Comparison of ENCODE assay signal across 8 mouse cellular contexts in genomic region chr7:105527306-105527937, GRCm38 (mm10). TPM values are rescaled to one million over a fixed set of nuclear protein-coding genes. Genes with fewer than 3 reads are reported as not detected.
A peak's percentile ranks its signal among the peaks of the same experiment; 100 is the strongest.
DNase-seq lines count a peak whose midpoint lies in the region; ATAC-seq lines count a peak whose summit lies in the region.

No protein-coding gene starts in this region.

- no peaks in the 10 kb centered on the region for H3K27me3 ChIP-seq in liver, embryonic 11.5 days (replicated peaks; ENCODE audit: control insufficient read depth, insufficient read depth, low read length)
- no peaks in the 10 kb centered on the region for H3K27me3 ChIP-seq in liver, embryonic 12.5 days (replicated peaks)
- H3K27me3 ChIP-seq in forebrain, embryonic 16.5 days (replicated peaks; ENCODE audit: control insufficient read depth, insufficient read depth, low read length): no peaks in the 10 kb centered on the region
- no peaks in the 10 kb centered on the region for H3K27me3 ChIP-seq in kidney, embryonic 14.5 days (ENCODE audit: control insufficient read depth, insufficient read depth, low read length)

- H3K9me3 ChIP-seq in liver, embryonic 11.5 days (ENCODE audit: control insufficient read depth, low read length): no peaks in the 10 kb centered on the region
- no peaks in the 10 kb centered on the region for H3K9me3 ChIP-seq in liver, embryonic 12.5 days (replicated peaks)
- H3K9me3 ChIP-seq in forebrain, embryonic 16.5 days (ENCODE audit: control insufficient read depth, low read length): no peaks in the 10 kb centered on the region
- no peaks in the 10 kb centered on the region for H3K9me3 ChIP-seq in kidney, embryonic 14.5 days (ENCODE audit: control insufficient read depth, low read length)

- no peak overlapping the region for H3K27ac ChIP-seq in liver, embryonic 11.5 days (ENCODE audit: low read depth, low read length)
- H3K27ac ChIP-seq in liver, embryonic 12.5 days: no peak overlapping the region
- H3K27ac ChIP-seq in forebrain, embryonic 16.5 days (ENCODE audit: low read length): no peak overlapping the region
- H3K27ac ChIP-seq in kidney, embryonic 14.5 days (ENCODE audit: low read depth, low read length): no peak overlapping the region

- H3K4me3 ChIP-seq in liver, embryonic 11.5 days (ENCODE audit: low read depth, low read length): no peak overlapping the region
- no peak overlapping the region for H3K4me3 ChIP-seq in liver, embryonic 12.5 days
- no peak overlapping the region for H3K4me3 ChIP-seq in forebrain, embryonic 16.5 days (replicated peaks; ENCODE audit: low read length)
- H3K4me3 ChIP-seq in kidney, embryonic 14.5 days (ENCODE audit: low read length): no peak overlapping the region

- H3K9ac ChIP-seq in liver, embryonic 11.5 days (ENCODE audit: low read depth, low read length): no peak overlapping the region
- H3K9ac ChIP-seq in liver, embryonic 12.5 days: no peak overlapping the region
- no peak overlapping the region for H3K9ac ChIP-seq in forebrain, embryonic 16.5 days (replicated peaks; ENCODE audit: low read depth, low read length)
- H3K9ac ChIP-seq in kidney, embryonic 14.5 days (ENCODE audit: low read depth, low read length): no peak overlapping the region

- ATAC-seq in liver, embryonic 11.5 days (replicated peaks; ENCODE audit: low FRiP score): peak; percentile 51; the same call in 1 of the 2 replicates
- no peak for ATAC-seq in liver, embryonic 12.5 days
- ATAC-seq in forebrain, embryonic 16.5 days: peak; percentile 54
- ATAC-seq in kidney, embryonic 14.5 days (ENCODE audit: low FRiP score, low TSS enrichment): peak; percentile 81; the same call in 1 of the 2 replicates

- 63% methylated on average over 1 of the region's 1 CpGs for WGBS in liver, embryonic 11.5 days
- 42% methylated on average over 1 of the region's 1 CpGs for WGBS in liver, embryonic 12.5 days (ENCODE audit: insufficient replicate concordance)
- WGBS in forebrain, embryonic 16.5 days: 51% methylated on average over 1 of the region's 1 CpGs
- 60% methylated on average over 1 of the region's 1 CpGs for WGBS in kidney, embryonic 14.5 days

- no peak overlapping the region for H3K4me2 ChIP-seq in liver, embryonic 11.5 days
- H3K4me2 ChIP-seq in liver, embryonic 12.5 days: no peak overlapping the region
- no peak overlapping the region for H3K4me2 ChIP-seq in forebrain, embryonic 16.5 days (ENCODE audit: low read length)
- H3K4me2 ChIP-seq in kidney, embryonic 14.5 days (replicated peaks; ENCODE audit: low read depth, low read length): no peak overlapping the region

- no peaks in the 10 kb centered on the region for H3K4me1 ChIP-seq in liver, embryonic 11.5 days (replicated peaks; ENCODE audit: control insufficient read depth, insufficient read depth, low read length)
- no peaks in the 10 kb centered on the region for H3K4me1 ChIP-seq in liver, embryonic 12.5 days
- H3K4me1 ChIP-seq in forebrain, embryonic 16.5 days (replicated peaks; ENCODE audit: control insufficient read depth, insufficient read depth, low read length): no peaks in the 10 kb centered on the region
- no peaks in the 10 kb centered on the region for H3K4me1 ChIP-seq in kidney, embryonic 14.5 days (ENCODE audit: control insufficient read depth, insufficient read depth, low read length)

- H3K36me3 ChIP-seq in liver, embryonic 11.5 days (ENCODE audit: control insufficient read depth, insufficient read depth, low read length): no peaks in the 10 kb centered on the region
- no peaks in the 10 kb centered on the region for H3K36me3 ChIP-seq in liver, embryonic 12.5 days
- H3K36me3 ChIP-seq in forebrain, embryonic 16.5 days (ENCODE audit: control insufficient read depth, insufficient read depth): no peaks in the 10 kb centered on the region
- H3K36me3 ChIP-seq in kidney, embryonic 14.5 days (ENCODE audit: control insufficient read depth, insufficient read depth, low read length): no peaks in the 10 kb centered on the region

- intact Hi-C loops in gastrocnemius, postnatal 36 days (cut with DNase I): no loop called here

- no peak for DNase-seq in liver, embryonic 11.5 days (ENCODE audit: low spot score)
- DNase-seq in adrenal gland, postnatal 14 days: peak; percentile 55
- peak; percentile 17 to 37 for DNase-seq in lung, postnatal 4 days
- no peak for DNase-seq in T-cell, adult 2 months (ENCODE audit: low spot score)
- DNase-seq in gastrocnemius, postnatal 36 days: no peak

RNA-seq across cellular contexts. Expression of gene Smpd1, which starts 26.7 kb away (rescaled TPM):
- polyA plus RNA-seq in liver, embryonic 11.5 days (2014; fragmentation: Nextera tagmentation; extraction: Ambion mirVana): 33.6 and 40.8 TPM in 2 replicates
- 27.6 and 28.7 TPM in 2 replicates for polyA plus RNA-seq in liver, embryonic 12.5 days (2016; fragmentation: Nextera tagmentation; extraction: Ambion mirVana)
- total RNA-seq in adrenal gland, postnatal 14 days (2021): 61.5 and 76.3 TPM in 2 replicates
- polyA plus RNA-seq in forebrain, embryonic 16.5 days (2015; fragmentation: Nextera tagmentation; extraction: Ambion mirVana): 69.2 and 74.2 TPM in 2 replicates
- polyA plus RNA-seq in kidney, embryonic 14.5 days (2014; fragmentation: Nextera tagmentation; extraction: Ambion mirVana): 35.2 and 45.7 TPM in 2 replicates
- total RNA-seq in gastrocnemius, postnatal 36 days (2021): 10 to 100 TPM; 50.9 to 51.5 TPM

RNA-seq across cellular contexts. Expression of gene Cavin3, which starts 45.3 kb away (rescaled TPM):
- polyA plus RNA-seq in liver, embryonic 11.5 days (2014; fragmentation: Nextera tagmentation; extraction: Ambion mirVana): 16.8 and 17.8 TPM in 2 replicates
- 8.3 and 8.9 TPM in 2 replicates for polyA plus RNA-seq in liver, embryonic 12.5 days (2016; fragmentation: Nextera tagmentation; extraction: Ambion mirVana)
- 62.7 and 66.2 TPM in 2 replicates for total RNA-seq in adrenal gland, postnatal 14 days (2021)
- polyA plus RNA-seq in forebrain, embryonic 16.5 days (2015; fragmentation: Nextera tagmentation; extraction: Ambion mirVana): 24.2 and 28.3 TPM in 2 replicates
- polyA plus RNA-seq in kidney, embryonic 14.5 days (2014; fragmentation: Nextera tagmentation; extraction: Ambion mirVana): 48.0 and 55.0 TPM in 2 replicates
- total RNA-seq in gastrocnemius, postnatal 36 days (2021): 10 to 100 TPM; 10.1 to 13.2 TPM

RNA-seq across cellular contexts. Expression of gene Apbb1, which starts 54.0 kb away (rescaled TPM):
- polyA plus RNA-seq in liver, embryonic 11.5 days (2014; fragmentation: Nextera tagmentation; extraction: Ambion mirVana): 17.1 and 18.7 TPM in 2 replicates
- 6.3 and 6.7 TPM in 2 replicates for polyA plus RNA-seq in liver, embryonic 12.5 days (2016; fragmentation: Nextera tagmentation; extraction: Ambion mirVana)
- 14.1 and 19.4 TPM in 2 replicates for total RNA-seq in adrenal gland, postnatal 14 days (2021)
- polyA plus RNA-seq in forebrain, embryonic 16.5 days (2015; fragmentation: Nextera tagmentation; extraction: Ambion mirVana): 249 and 300 TPM in 2 replicates
- polyA plus RNA-seq in kidney, embryonic 14.5 days (2014; fragmentation: Nextera tagmentation; extraction: Ambion mirVana): 40.1 and 43.0 TPM in 2 replicates
- total RNA-seq in gastrocnemius, postnatal 36 days (2021): 1 to 10 TPM; 5.3 to 8.6 TPM

Comparison
In these comparisons a context has a peak if more than half of its experiments do, and no peak if none do; other contexts are left out.
1. DNase-seq: peak in adrenal gland, postnatal 14 days (single experiment) and lung, postnatal 4 days (2 of 2); none in liver, embryonic 11.5 days (single experiment), T-cell, adult 2 months (single experiment) and gastrocnemius, postnatal 36 days (0 of 2).